In genomic region chr9:63124512-63124911, GRCm38 (mm10) we compare ENCODE assay signal across 9 mouse cellular contexts. TPM values are rescaled to one million over a fixed set of nuclear protein-coding genes. Genes with fewer than 3 reads are reported as not detected.
DNase-seq lines count a peak whose midpoint lies in the region; ATAC-seq and TF ChIP-seq lines count a peak whose summit lies in the region.
"Had no signal": no experiment of that assay in that cellular context is flagged by ENCODE, and none has a peak within 500 bp of the region (broad histone marks: within the 10 kb centered on the region; RNA-seq: fewer than 3 reads in every experiment).

No protein-coding gene starts in this region.

- no peak overlapping the region for H3K9ac ChIP-seq in forebrain, embryonic 15.5 days (replicated peaks)
- no peak overlapping the region for H3K9ac ChIP-seq in forebrain, embryonic 14.5 days (ENCODE audit: low read length)
- H3K9ac ChIP-seq in kidney, embryonic 15.5 days: no peak overlapping the region
- H3K9ac ChIP-seq in MEL (ENCODE audit: control insufficient read depth, low read depth, low read length, poor library complexity, severe bottlenecking): peak overlapping the region; percentile 57
- H3K9ac ChIP-seq in liver, embryonic 12.5 days: peak overlapping the region; percentile 45; the same call in 1 of the 2 replicates

- peak; percentile 17; the same call in 1 of the 2 replicates for ATAC-seq in forebrain, embryonic 15.5 days (replicated peaks)
- no peak for ATAC-seq in forebrain, embryonic 14.5 days
- no peak for ATAC-seq in kidney, embryonic 15.5 days (replicated peaks; ENCODE audit: low FRiP score)
- 0 out of 2 replicates have a peak, but pooled peaks have one; percentile 16 for ATAC-seq in liver, embryonic 12.5 days

- no peak overlapping the region for H3K4me3 ChIP-seq in forebrain, embryonic 15.5 days
- H3K4me3 ChIP-seq in forebrain, embryonic 14.5 days (ENCODE audit: low read depth, low read length): no peak overlapping the region
- H3K4me3 ChIP-seq in kidney, embryonic 15.5 days (replicated peaks): no peak overlapping the region
- peak overlapping the region; percentile 72 to 84 for H3K4me3 ChIP-seq in MEL (ENCODE audit: control insufficient read depth in 1 of 2, insufficient read depth in 1 of 2, low read depth in 2 of 2, low read length in 2 of 2)
- H3K4me3 ChIP-seq in liver, embryonic 12.5 days: peak overlapping the region; percentile 50
- H3K4me3 ChIP-seq in cerebellum, adult 2 months (replicated peaks; ENCODE audit: insufficient read depth, low read depth, low read length): no peak overlapping the region

- no peak overlapping the region for H3K4me2 ChIP-seq in forebrain, embryonic 15.5 days (replicated peaks)
- no peak overlapping the region; the same call in 1 of the 2 replicates for H3K4me2 ChIP-seq in forebrain, embryonic 14.5 days (ENCODE audit: low read length)
- peak overlapping the region; percentile 93; the same call in 1 of the 2 replicates for H3K4me2 ChIP-seq in kidney, embryonic 15.5 days
- H3K4me2 ChIP-seq in liver, embryonic 12.5 days: peak overlapping the region; percentile 77

- intact Hi-C loops in left cerebral cortex, postnatal 36 days (cut with DNase I): loop anchor here (2.0 to 5.0 kb wide), 5 partner anchors 37 to 278 kb away; no protein-coding TSS in a partner anchor

- H3K27me3 ChIP-seq in forebrain, embryonic 15.5 days: 0 out of 2 replicates have a peak, but pooled peaks cover 3% of the 10 kb centered on the region
- H3K27me3 ChIP-seq in forebrain, embryonic 14.5 days (replicated peaks; ENCODE audit: control insufficient read depth, insufficient read depth, low read length): no peaks in the 10 kb centered on the region
- no peaks in the 10 kb centered on the region for H3K27me3 ChIP-seq in kidney, embryonic 15.5 days
- H3K27me3 ChIP-seq in MEL (ENCODE audit: control insufficient read depth in 1 of 2, insufficient read depth in 2 of 2, low read length in 2 of 2): no peaks in the 10 kb centered on the region; a peak in 1 of 4 replicates
- 0 out of 2 replicates have a peak, but pooled peaks cover 4% of the 10 kb centered on the region for H3K27me3 ChIP-seq in liver, embryonic 12.5 days (replicated peaks)
- no peaks in the 10 kb centered on the region for H3K27me3 ChIP-seq in cerebellum, adult 2 months (ENCODE audit: control insufficient read depth, insufficient read depth, low read length)
- H3K27me3 ChIP-seq: Patski had no signal

- 52% methylated on average over 9 of the region's 9 CpGs for WGBS in forebrain, embryonic 15.5 days
- WGBS in forebrain, embryonic 14.5 days: 61% methylated on average over 9 of the region's 9 CpGs
- 41% methylated on average over 9 of the region's 9 CpGs for WGBS in kidney, embryonic 15.5 days
- 18% methylated on average over 9 of the region's 9 CpGs for WGBS in liver, embryonic 12.5 days (ENCODE audit: insufficient replicate concordance)
- 59% methylated on average over 9 of the region's 9 CpGs for WGBS in cerebellum, adult 2 months

- no peaks in the 10 kb centered on the region for H3K9me3 ChIP-seq in forebrain, embryonic 15.5 days
- no peaks in the 10 kb centered on the region for H3K9me3 ChIP-seq in forebrain, embryonic 14.5 days (replicated peaks; ENCODE audit: control insufficient read depth, low read length)
- no peaks in the 10 kb centered on the region for H3K9me3 ChIP-seq in kidney, embryonic 15.5 days (replicated peaks)
- no peaks in the 10 kb centered on the region for H3K9me3 ChIP-seq in MEL (replicated peaks; ENCODE audit: insufficient read depth, low read length)
- no peaks in the 10 kb centered on the region for H3K9me3 ChIP-seq in liver, embryonic 12.5 days (replicated peaks)

- TF ChIP-seq RAD21 in MEL (IDR thresholded peaks at IDR 0.05; ENCODE audit: low read depth, low read length): no peak

- H3K79me2 ChIP-seq in MEL (ENCODE audit: control insufficient read depth, insufficient read depth, low read length, poor library complexity): no peaks in the 10 kb centered on the region

- H3K4me1 ChIP-seq in forebrain, embryonic 15.5 days: peaks cover 6% of the 10 kb centered on the region
- no peaks in the 10 kb centered on the region for H3K4me1 ChIP-seq in forebrain, embryonic 14.5 days (ENCODE audit: control insufficient read depth, insufficient read depth, low read length)
- H3K4me1 ChIP-seq in kidney, embryonic 15.5 days: peaks cover 15% of the 10 kb centered on the region; the same call in 1 of the 2 replicates
- peaks cover 0 to 5% of the 10 kb centered on the region in 2 experiments; a peak in 2 of 4 replicates for H3K4me1 ChIP-seq in MEL (ENCODE audit: control insufficient read depth in 1 of 2, insufficient read depth in 2 of 2, low read length in 2 of 2)
- H3K4me1 ChIP-seq in liver, embryonic 12.5 days: peaks cover 12% of the 10 kb centered on the region
- H3K4me1 ChIP-seq in cerebellum, adult 2 months (ENCODE audit: control insufficient read depth, insufficient read depth, low read length): no peaks in the 10 kb centered on the region

- TF ChIP-seq EP300 in MEL (IDR thresholded peaks at IDR 0.05; ENCODE audit: low read depth in 1 of 2, low read length in 2 of 2): no peak

- no peak overlapping the region for H3K27ac ChIP-seq in forebrain, embryonic 15.5 days (replicated peaks)
- no peak overlapping the region for H3K27ac ChIP-seq in forebrain, embryonic 14.5 days (ENCODE audit: low read depth, low read length)
- H3K27ac ChIP-seq in kidney, embryonic 15.5 days: no peak overlapping the region
- H3K27ac ChIP-seq in MEL (ENCODE audit: control insufficient read depth, low read depth, low read length): no peak overlapping the region
- H3K27ac ChIP-seq in liver, embryonic 12.5 days: no peak overlapping the region
- H3K27ac ChIP-seq in cerebellum, adult 2 months (ENCODE audit: insufficient read depth, low read length): no peak overlapping the region

- TF ChIP-seq CTCF in MEL (IDR thresholded peaks at IDR 0.05 in 2 of 3, conservative IDR thresholded peaks at IDR 0.05 in 1 of 3; ENCODE audit: control insufficient read depth in 1 of 3, insufficient read depth in 1 of 3, low read depth in 2 of 3, low read length in 3 of 3, poor library complexity in 1 of 3, severe bottlenecking in 1 of 3): no peak
- no peak for TF ChIP-seq CTCF in cerebellum, adult 2 months (IDR thresholded peaks at IDR 0.05; ENCODE audit: borderline replicate concordance, insufficient read depth, low read depth, low read length)

- no peak for TF ChIP-seq POLR2A in MEL (IDR thresholded peaks at IDR 0.05; ENCODE audit: control insufficient read depth in 1 of 2, insufficient read depth in 1 of 2, low read depth in 1 of 2, low read length in 2 of 2, poor library complexity in 1 of 2)
- TF ChIP-seq POLR2A in cerebellum, adult 2 months (IDR thresholded peaks at IDR 0.05; ENCODE audit: borderline replicate concordance, insufficient read depth, low read length): no peak

- no peak for DNase-seq in forebrain, embryonic 14.5 days (ENCODE audit: low spot score)
- no peak for DNase-seq in kidney, postnatal 36 days
- no peak for DNase-seq in MEL (ENCODE audit: low read depth, low spot score)
- no peak for DNase-seq in cerebellum, adult 2 months
- DNase-seq in left cerebral cortex, postnatal 36 days (ENCODE audit: low spot score in 2 of 2): no peak

- no peaks in the 10 kb centered on the region for H3K36me3 ChIP-seq in forebrain, embryonic 15.5 days
- H3K36me3 ChIP-seq in forebrain, embryonic 14.5 days (ENCODE audit: control insufficient read depth, insufficient read depth, low read length): no peaks in the 10 kb centered on the region
- no peaks in the 10 kb centered on the region for H3K36me3 ChIP-seq in kidney, embryonic 15.5 days
- no peaks in the 10 kb centered on the region for H3K36me3 ChIP-seq in MEL (ENCODE audit: control insufficient read depth in 1 of 2, insufficient read depth in 2 of 2, low read length in 2 of 2)
- no peaks in the 10 kb centered on the region for H3K36me3 ChIP-seq in liver, embryonic 12.5 days

TF ChIP-seq in MEL, 35 proteins besides CTCF, POLR2A, EP300 and RAD21:
- TF ChIP-seq HCFC1 (IDR thresholded peaks at IDR 0.05; ENCODE audit: low read depth, low read length) (no peak), E2F4 (IDR thresholded peaks at IDR 0.05; ENCODE audit: borderline replicate concordance, low read depth, low read length) (no peak), CHD2 (IDR thresholded peaks at IDR 0.05; ENCODE audit: low read length) (no peak), ZKSCAN1 (IDR thresholded peaks at IDR 0.05; ENCODE audit: low read depth, low read length) (no peak), ZC3H11A (IDR thresholded peaks at IDR 0.05; ENCODE audit: low read depth, low read length) (no peak), USF1 (IDR thresholded peaks at IDR 0.05; ENCODE audit: low read depth, low read length) (no peak), MAZ (IDR thresholded peaks at IDR 0.05; ENCODE audit: low read depth, low read length) (no peak), POLR2AphosphoS5 (IDR thresholded peaks at IDR 0.05; ENCODE audit: borderline replicate concordance, low read depth, low read length) (no peak), NRF1 (IDR thresholded peaks at IDR 0.05; ENCODE audit: insufficient read depth, low read depth, low read length, poor library complexity, severe bottlenecking) (no peak), MYC (IDR thresholded peaks at IDR 0.05; ENCODE audit: low read depth, low read length) (no peak), TBP (IDR thresholded peaks at IDR 0.05; ENCODE audit: low read depth, low read length) (no peak), RCOR1 (IDR thresholded peaks at IDR 0.05; ENCODE audit: low read depth, low read length) (no peak)

RNA-seq across cellular contexts. Expression of gene Skor1, which starts 24.2 kb away (rescaled TPM):
- polyA plus RNA-seq in forebrain, embryonic 15.5 days (2015; fragmentation: Nextera tagmentation; extraction: Ambion mirVana): 0.36 and 0.61 TPM in 2 replicates
- 0.27 and 0.30 TPM in 2 replicates for polyA plus RNA-seq in forebrain, embryonic 14.5 days (2014; fragmentation: Nextera tagmentation; extraction: Ambion mirVana)
- not detected in 2 replicates for polyA plus RNA-seq in kidney, embryonic 15.5 days (2015; fragmentation: Nextera tagmentation; extraction: Ambion mirVana)
- total RNA-seq in MEL (2012; rRNA removed): not detected in 2 replicates
- polyA plus RNA-seq in MEL (2012; ENCODE audit: insufficient read depth in 1 of 2, insufficient read length in 2 of 2, low read depth in 1 of 2, low replicate concordance in 2 of 2, missing spikeins in 1 of 2): under 1 TPM in 1 of 2 experiments, not detected in 1; 0.06 TPM
- not detected in 2 replicates for polyA plus RNA-seq in liver, embryonic 12.5 days (2016; fragmentation: Nextera tagmentation; extraction: Ambion mirVana)
- polyA plus RNA-seq in cerebellum, adult 2 months (2012; rRNA removed): 7.1 and 9.2 TPM in 2 replicates
- total RNA-seq in left cerebral cortex, postnatal 36 days (2021): under 1 TPM; 0.18 to 0.22 TPM

Comparison
In these comparisons a context has a peak if more than half of its experiments do, and no peak if none do; other contexts are left out.
1. ATAC-seq: peak in forebrain, embryonic 15.5 days (single experiment) and liver, embryonic 12.5 days (single experiment); none in forebrain, embryonic 14.5 days (single experiment) and kidney, embryonic 15.5 days (single experiment).
2. H3K4me2 ChIP-seq: peak in kidney, embryonic 15.5 days (single experiment) and liver, embryonic 12.5 days (single experiment); none in forebrain, embryonic 15.5 days (single experiment) and forebrain, embryonic 14.5 days (single experiment).
3. H3K4me3 ChIP-seq: peak in MEL (2 of 2) and liver, embryonic 12.5 days (single experiment); none in forebrain, embryonic 15.5 days (single experiment), forebrain, embryonic 14.5 days (single experiment), kidney, embryonic 15.5 days (single experiment) and cerebellum, adult 2 months (single experiment).
4. H3K9ac ChIP-seq: peak in MEL (single experiment) and liver, embryonic 12.5 days (single experiment); none in forebrain, embryonic 15.5 days (single experiment), forebrain, embryonic 14.5 days (single experiment) and kidney, embryonic 15.5 days (single experiment).